Mouse (Mus musculus): ENCODE measurements around the gene Met.

DNA sequence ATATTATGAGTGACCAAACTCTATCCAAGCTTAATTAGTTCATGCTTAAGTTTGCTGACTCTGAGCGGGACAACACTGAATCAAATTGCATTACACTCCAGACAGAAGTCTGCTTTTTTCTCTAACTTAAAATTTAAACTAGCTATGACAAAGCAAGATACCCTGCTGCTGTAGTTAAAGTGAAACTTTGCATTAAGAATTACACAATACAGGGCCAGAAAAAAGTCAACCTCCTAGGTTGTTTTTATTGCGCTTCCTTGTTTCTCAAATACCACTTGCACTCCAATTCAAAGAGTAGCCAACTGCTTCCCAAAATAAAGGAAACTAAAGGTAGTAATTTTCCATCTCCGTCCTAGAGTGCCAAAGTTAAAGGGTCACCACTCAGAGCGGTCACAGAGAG lies 33.8 kb downstream of the Met start:
- TF ChIP-seq POLR2A (IDR thresholded peaks at IDR 0.05; ENCODE audit: low read depth, low read length), result no peak
- no peak for TF ChIP-seq CTCF (IDR thresholded peaks at IDR 0.05; ENCODE audit: extremely low read depth, insufficient read length, insufficient replicate concordance, low read depth, low read length)
